9 mouse cellular contexts compared by ENCODE assay signal in genomic region chr2:32960273-32960672, GRCm38 (mm10). TPM values are rescaled to one million over a fixed set of nuclear protein-coding genes. Genes with fewer than 3 reads are reported as not detected.
DNase-seq lines count a peak whose midpoint lies in the region; ATAC-seq lines count a peak whose summit lies in the region.
"Had no signal": no experiment of that assay in that cellular context is flagged by ENCODE, and none has a peak within 500 bp of the region (broad histone marks: within the 10 kb centered on the region; RNA-seq: fewer than 3 reads in every experiment).

No protein-coding gene starts in this region.

- ATAC-seq in lung, embryonic 16.5 days (ENCODE audit: low read depth), result no peak
- no peak for ATAC-seq in forebrain, embryonic 12.5 days (ENCODE audit: low FRiP score)
- ATAC-seq in limb, embryonic 15.5 days (ENCODE audit: insufficient number of reproducible peaks, low FRiP score, low TSS enrichment, low read depth), result no peak
- no peak for ATAC-seq in stomach, embryonic 15.5 days (ENCODE audit: insufficient read depth, low FRiP score, low read depth)
- ATAC-seq: inflammation-experienced regulatory T-cells, adult 6 months had no signal

- DNase-seq in lung, postnatal 14 days, result no peak
- no peak for DNase-seq in adrenal gland, adult 2 months
- DNase-seq in adrenal gland, postnatal 4 days (ENCODE audit: low spot score in 2 of 2), result no peak
- DNase-seq in cerebellum, adult 9-11 months, result no peak

- no peak overlapping the region for H3K4me3 ChIP-seq in lung, embryonic 16.5 days (ENCODE audit: low read length)
- H3K4me3 ChIP-seq in forebrain, embryonic 12.5 days (replicated peaks), result peak overlapping the region; percentile 64; the same call in 1 of the 2 replicates
- H3K4me3 ChIP-seq in limb, embryonic 15.5 days, result 0 out of 2 replicates have a peak overlapping the region, but pooled peaks have one; percentile 79
- peak overlapping the region; percentile 87; the same call in 1 of the 2 replicates for H3K4me3 ChIP-seq in stomach, embryonic 15.5 days (replicated peaks)

- no peak overlapping the region for H3K27ac ChIP-seq in lung, embryonic 16.5 days (ENCODE audit: low read length)
- H3K27ac ChIP-seq in forebrain, embryonic 12.5 days, result no peak overlapping the region
- H3K27ac ChIP-seq in limb, embryonic 15.5 days, result no peak overlapping the region
- no peak overlapping the region for H3K27ac ChIP-seq in stomach, embryonic 15.5 days

- H3K9ac ChIP-seq in lung, embryonic 16.5 days (ENCODE audit: low read length), result peak overlapping the region; percentile 92
- H3K9ac ChIP-seq in forebrain, embryonic 12.5 days, result no peak overlapping the region
- H3K9ac ChIP-seq in limb, embryonic 15.5 days, result no peak overlapping the region
- H3K9ac ChIP-seq in stomach, embryonic 15.5 days, result peak overlapping the region; percentile 17; the same call in 1 of the 2 replicates

- H3K36me3 ChIP-seq in lung, embryonic 16.5 days (ENCODE audit: control insufficient read depth, insufficient read depth, low read length), result peaks cover 21% of the 10 kb centered on the region
- peaks cover 37% of the 10 kb centered on the region for H3K36me3 ChIP-seq in forebrain, embryonic 12.5 days (replicated peaks)
- H3K36me3 ChIP-seq in limb, embryonic 15.5 days, result peaks cover 54% of the 10 kb centered on the region
- H3K36me3 ChIP-seq in stomach, embryonic 15.5 days, result peaks cover 14% of the 10 kb centered on the region

- whole genome bisulfite sequencing in lung, embryonic 16.5 days, result 85% methylated on average over 4 of the region's 4 CpGs
- WGBS in forebrain, embryonic 12.5 days, result 94% methylated on average over 4 of the region's 4 CpGs
- WGBS in limb, embryonic 15.5 days, result 84% methylated on average over 4 of the region's 4 CpGs
- 84% methylated on average over 4 of the region's 4 CpGs for WGBS in stomach, embryonic 15.5 days

- no peaks in the 10 kb centered on the region for H3K27me3 ChIP-seq in lung, embryonic 16.5 days (ENCODE audit: control insufficient read depth, insufficient read depth, low read depth, low read length)
- H3K27me3 ChIP-seq in forebrain, embryonic 12.5 days, result no peaks in the 10 kb centered on the region
- no peaks in the 10 kb centered on the region for H3K27me3 ChIP-seq in limb, embryonic 15.5 days
- no peaks in the 10 kb centered on the region for H3K27me3 ChIP-seq in stomach, embryonic 15.5 days (replicated peaks)

- no peak overlapping the region for H3K4me2 ChIP-seq in lung, embryonic 16.5 days (ENCODE audit: low read depth, low read length)
- peak overlapping the region; percentile 92 for H3K4me2 ChIP-seq in forebrain, embryonic 12.5 days
- H3K4me2 ChIP-seq in limb, embryonic 15.5 days, result 0 out of 2 replicates have a peak overlapping the region, but pooled peaks have one; percentile 74
- H3K4me2 ChIP-seq in stomach, embryonic 15.5 days, result peak overlapping the region; percentile 69

- H3K4me1 ChIP-seq in lung, embryonic 16.5 days (replicated peaks; ENCODE audit: control insufficient read depth, insufficient read depth, low read length), result peaks cover 26% of the 10 kb centered on the region
- H3K4me1 ChIP-seq in forebrain, embryonic 12.5 days, result peaks cover 38% of the 10 kb centered on the region
- H3K4me1 ChIP-seq in limb, embryonic 15.5 days, result peaks cover 34% of the 10 kb centered on the region
- H3K4me1 ChIP-seq in stomach, embryonic 15.5 days, result peaks cover 18% of the 10 kb centered on the region

- no peaks in the 10 kb centered on the region for H3K9me3 ChIP-seq in lung, embryonic 16.5 days (ENCODE audit: control insufficient read depth, low read length)
- no peaks in the 10 kb centered on the region for H3K9me3 ChIP-seq in forebrain, embryonic 12.5 days
- no peaks in the 10 kb centered on the region for H3K9me3 ChIP-seq in limb, embryonic 15.5 days
- no peaks in the 10 kb centered on the region for H3K9me3 ChIP-seq in stomach, embryonic 15.5 days

RNA-seq across cellular contexts. Expression of gene Rpl12, which starts 1.1 kb away (rescaled TPM):
- polyA plus RNA-seq in lung, embryonic 16.5 days (2015; fragmentation: Nextera tagmentation; extraction: Ambion mirVana), result 145 and 151 TPM in 2 replicates
- 115 and 128 TPM in 2 replicates for polyA plus RNA-seq in forebrain, embryonic 12.5 days (2016; fragmentation: Nextera tagmentation; extraction: Ambion mirVana)
- polyA plus RNA-seq in limb, embryonic 15.5 days (2015; fragmentation: Nextera tagmentation; extraction: Ambion mirVana), result 154 and 176 TPM in 2 replicates
- 152 and 172 TPM in 2 replicates for polyA plus RNA-seq in stomach, embryonic 15.5 days (2015; fragmentation: Nextera tagmentation; extraction: Ambion mirVana)
- 100 to 1,000 TPM; 136 to 149 TPM for total RNA-seq in adrenal gland, adult 2 months (2021)
- 146 and 165 TPM in 2 replicates for polyA plus RNA-seq in adrenal gland, adult 2 months (2012; rRNA removed)
- total RNA-seq in adrenal gland, postnatal 4 days (2021), result 100 to 1,000 TPM; 274 to 283 TPM

RNA-seq across cellular contexts. Expression of gene Lrsam1, which starts 1.1 kb away (rescaled TPM):
- polyA plus RNA-seq in lung, embryonic 16.5 days (2015; fragmentation: Nextera tagmentation; extraction: Ambion mirVana), result 9.3 and 10.6 TPM in 2 replicates
- 16.6 and 18.2 TPM in 2 replicates for polyA plus RNA-seq in forebrain, embryonic 12.5 days (2016; fragmentation: Nextera tagmentation; extraction: Ambion mirVana)
- 11.3 and 12.0 TPM in 2 replicates for polyA plus RNA-seq in limb, embryonic 15.5 days (2015; fragmentation: Nextera tagmentation; extraction: Ambion mirVana)
- 8.8 and 10.1 TPM in 2 replicates for polyA plus RNA-seq in stomach, embryonic 15.5 days (2015; fragmentation: Nextera tagmentation; extraction: Ambion mirVana)
- 10 to 100 TPM; 18.0 to 25.6 TPM for total RNA-seq in adrenal gland, adult 2 months (2021)
- 24.8 and 26.0 TPM in 2 replicates for polyA plus RNA-seq in adrenal gland, adult 2 months (2012; rRNA removed)
- total RNA-seq in adrenal gland, postnatal 4 days (2021), result 10 to 100 TPM; 23.7 to 26.5 TPM

RNA-seq across cellular contexts. Expression of gene Slc2a8, which starts 21.6 kb away (rescaled TPM):
- 19.2 and 20.6 TPM in 2 replicates for polyA plus RNA-seq in lung, embryonic 16.5 days (2015; fragmentation: Nextera tagmentation; extraction: Ambion mirVana)
- 14.4 and 16.3 TPM in 2 replicates for polyA plus RNA-seq in forebrain, embryonic 12.5 days (2016; fragmentation: Nextera tagmentation; extraction: Ambion mirVana)
- 22.1 and 22.4 TPM in 2 replicates for polyA plus RNA-seq in limb, embryonic 15.5 days (2015; fragmentation: Nextera tagmentation; extraction: Ambion mirVana)
- 16.9 and 18.2 TPM in 2 replicates for polyA plus RNA-seq in stomach, embryonic 15.5 days (2015; fragmentation: Nextera tagmentation; extraction: Ambion mirVana)
- 10 to 100 TPM; 14.1 to 23.9 TPM for total RNA-seq in adrenal gland, adult 2 months (2021)
- polyA plus RNA-seq in adrenal gland, adult 2 months (2012; rRNA removed), result 525 and 573 TPM in 2 replicates
- total RNA-seq in adrenal gland, postnatal 4 days (2021), result 10 to 100 TPM; 19.7 to 20.4 TPM

Comparison
In these comparisons a context has a peak if more than half of its experiments do, and no peak if none do; other contexts are left out.
1. H3K9ac ChIP-seq: peak in lung, embryonic 16.5 days (single experiment) and stomach, embryonic 15.5 days (single experiment); none in forebrain, embryonic 12.5 days (single experiment) and limb, embryonic 15.5 days (single experiment).
2. RNA of gene Slc2a8, which starts 21.6 kb away (polyA plus RNA-seq): 525 to 573 TPM in adrenal gland, adult 2 months; 22.1 to 22.4 TPM in limb, embryonic 15.5 days, 19.2 to 20.6 TPM in lung, embryonic 16.5 days, 16.9 to 18.2 TPM in stomach, embryonic 15.5 days and 14.4 to 16.3 TPM in forebrain, embryonic 12.5 days; every median in the first group is over 10 times any median in the second.